ENCODE assay signal across 8 mouse cellular contexts in the genomic region with DNA sequence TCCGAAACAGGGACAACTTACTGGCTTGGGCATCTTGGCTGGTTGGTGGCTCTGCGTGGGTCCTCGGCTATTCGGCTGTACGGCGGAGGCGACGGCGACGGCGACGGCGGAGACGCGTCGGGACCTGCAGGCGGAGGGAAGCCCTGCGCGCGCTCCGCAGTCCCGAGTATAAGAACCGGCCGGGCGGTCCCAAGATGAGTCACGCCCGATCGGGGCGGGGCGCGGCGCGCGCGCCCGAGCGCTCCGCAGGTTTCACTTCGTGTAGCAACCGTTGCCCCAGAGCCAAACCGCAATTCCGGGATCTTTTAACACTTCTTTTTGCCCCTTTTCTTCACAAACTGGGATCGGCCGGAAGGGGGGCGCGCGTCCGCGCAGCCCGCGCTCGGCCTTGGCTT. TPM values are rescaled to one million over a fixed set of nuclear protein-coding genes. Genes with fewer than 3 reads are reported as not detected.
DNase-seq lines count a peak whose midpoint lies in the region; ATAC-seq lines count a peak whose summit lies in the region.

A gene (minus strand): TSS at position 174 of the 395 bp plus-strand sequence.

- DNase-seq in WW6 (ENCODE audit: low read depth, low spot score) = peak; percentile 82
- DNase-seq in cerebellum, postnatal 25 days = peak; percentile 86 to 89
- peak; percentile 52 to 54 for DNase-seq in frontal cortex, postnatal 25 days (ENCODE audit: low spot score in 2 of 2)
- DNase-seq in left cerebral cortex, adult 11 months (ENCODE audit: low spot score) = peak; percentile 29
- peak; percentile 94 to 95 for DNase-seq in lung, postnatal 4 days
- DNase-seq in right cerebral cortex, adult 18-20 months = peak; percentile 70
- DNase-seq in urinary bladder, postnatal 10 days (ENCODE audit: low spot score) = peak; percentile 60

- peaks cover 35% of the 10 kb centered on the region for H3K4me1 ChIP-seq in hindbrain, embryonic 13.5 days (replicated peaks)

- peak within 1 kb of the TSS; percentile 95 for H3K4me2 ChIP-seq in hindbrain, embryonic 13.5 days

- peak; percentile 79 for ATAC-seq in hindbrain, embryonic 13.5 days (ENCODE audit: low FRiP score)

- peak within 1 kb of the TSS; percentile 72 for H3K27ac ChIP-seq in hindbrain, embryonic 13.5 days

- WGBS in hindbrain, embryonic 13.5 days = under 1% methylated on average over 52 of the region's 52 CpGs

- H3K4me3 ChIP-seq in hindbrain, embryonic 13.5 days = peak within 1 kb of the TSS; percentile 65

- no peaks in the 10 kb centered on the region for H3K9me3 ChIP-seq in hindbrain, embryonic 13.5 days

- peak within 1 kb of the TSS; percentile 75 for H3K9ac ChIP-seq in hindbrain, embryonic 13.5 days

- H3K27me3 ChIP-seq in hindbrain, embryonic 13.5 days = peaks cover 61% of the 10 kb centered on the region

- no peaks in the 10 kb centered on the region for H3K36me3 ChIP-seq in hindbrain, embryonic 13.5 days

RNA-seq across cellular contexts. Expression of the gene that starts here (rescaled TPM):
- 53.9 and 94.4 TPM in 2 replicates for polyA plus RNA-seq in hindbrain, embryonic 13.5 days (2015; fragmentation: Nextera tagmentation; extraction: Ambion mirVana)

Comparison
In these comparisons a context has a peak if more than half of its experiments do, and no peak if none do; other contexts are left out.
1. Peak in every context shown above with its lines: DNase-seq, ATAC-seq, H3K4me3 ChIP-seq and H3K27ac ChIP-seq.
2. DNase-seq: peak in every context shown above with its lines; median percentile 94 in lung, postnatal 4 days; 88 in cerebellum, postnatal 25 days; 82 in WW6; 70 in right cerebral cortex, adult 18-20 months; 60 in urinary bladder, postnatal 10 days; 53 in frontal cortex, postnatal 25 days; 29 in left cerebral cortex, adult 11 months.